Mouse (Mus musculus): Measurements from ENCODE around the gene Cdh4.

DNA sequence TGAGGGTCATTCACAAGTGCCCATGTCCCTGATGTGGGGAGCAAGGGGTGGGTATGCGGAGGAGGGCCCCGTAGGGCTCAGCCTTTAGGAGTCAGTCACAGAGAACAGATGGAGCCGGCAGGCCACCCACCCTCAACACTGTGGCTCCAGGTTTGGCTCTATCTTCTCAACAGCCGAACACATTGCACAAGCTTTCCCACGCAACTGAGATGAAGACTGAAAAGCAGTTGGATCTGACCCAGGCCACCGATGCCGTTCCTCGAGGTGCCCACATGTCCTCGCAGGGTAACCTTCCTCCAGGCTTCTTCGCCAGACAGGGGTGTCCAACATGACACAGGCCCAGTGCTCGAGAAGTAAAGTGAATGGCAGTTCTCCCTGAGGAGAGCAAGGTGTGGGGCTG lies 144.2 kb downstream of the Cdh4 start:
- no peak for TF ChIP-seq POLR2A (IDR thresholded peaks at IDR 0.05; ENCODE audit: borderline replicate concordance, control insufficient read depth, low read depth, low read length)
- no peak for TF ChIP-seq CTCF (IDR thresholded peaks at IDR 0.05; ENCODE audit: control insufficient read depth, insufficient read depth, low read length)
